Mouse (Mus musculus) testis, adult 2 months (tissue): ENCODE measurements around the gene Col25a1. TPM values are rescaled to one million over a fixed set of nuclear protein-coding genes. Genes with fewer than 3 reads are reported as not detected.

Experiments
- H3K27ac ChIP-seq: fragments of 200-500 bp; 2 replicates; pipeline ENCODE4 v1.5.1; 2012; ENCODE audit warnings: low read depth, low read length; ENCODE audit not compliant: control insufficient read depth, insufficient read depth
- H3K27me3 ChIP-seq: fragments of 200-500 bp; 2 replicates; pipeline ENCODE4 v1.6.1; 2012; ENCODE audit warnings: mild to moderate bottlenecking, low read length, moderate library complexity; ENCODE audit not compliant: control insufficient read depth, insufficient read depth
- H3K36me3 ChIP-seq: fragments of 200-500 bp; 2 replicates; pipeline ENCODE4 v1.6.1; 2012; ENCODE audit warnings: mild to moderate bottlenecking, low read length; ENCODE audit not compliant: control insufficient read depth, insufficient read depth
- H3K4me1 ChIP-seq: fragments of 200-500 bp; 2 replicates; pipeline ENCODE4 v1.6.1; 2012; ENCODE audit warnings: low read length; ENCODE audit not compliant: control insufficient read depth, insufficient read depth
- H3K4me3 ChIP-seq: fragments of 200-500 bp; 2 replicates; pipeline ENCODE4 v1.5.1; 2012; ENCODE audit warnings: low read depth, mild to moderate bottlenecking, low read length, moderate library complexity, mixed read lengths; ENCODE audit not compliant: control insufficient read depth
- CTCF ChIP-seq: fragments of 200-500 bp; IDR thresholded peaks from 2 replicates; pipeline ENCODE4 v1.5.1; 2012; ENCODE audit warnings: low read depth, mild to moderate bottlenecking, inconsistent platforms, low read length, moderate library complexity; ENCODE audit not compliant: control insufficient read depth, insufficient read depth, insufficient replicate concordance
- POLR2A ChIP-seq: fragments of 200-500 bp; IDR thresholded peaks from 2 replicates; pipeline ENCODE4 v1.6.1; 2012; ENCODE audit warnings: low read depth, mild to moderate bottlenecking, inconsistent platforms, low read length, moderate library complexity; ENCODE audit not compliant: control insufficient read depth
- polyA plus RNA-seq: library from polyadenylated mRNA; depleted of rRNA; stranded (reverse); fragments of >200 nt; gene quantifications from 2 replicates; pipeline ENCODE4 v1.2.3, GENCODE M21; 2012

Col25a1 gene
- polyA plus RNA-seq, 1 experiment = 1.9 TPM

GRCm38 (mm10) chr3:130332347-130332913, 201.1 kb downstream of the Col25a1 start:
- Histone ChIP-seq H3K27me3 (no peaks in the 10 kb centered on the region), H3K36me3 (no peaks in the 10 kb centered on the region), H3K4me3 (no peak overlapping the region), H3K27ac (no peak overlapping the region), H3K4me1 (no peaks in the 10 kb centered on the region)
- no peak for TF ChIP-seq POLR2A
- no peak for TF ChIP-seq CTCF

GRCm38 (mm10) chr3:130337857-130338256, 206.6 kb downstream of the Col25a1 start:
- Histone ChIP-seq H3K27ac (no peak overlapping the region), H3K27me3 (no peaks in the 10 kb centered on the region), H3K4me1 (peaks cover 2% of the 10 kb centered on the region; the same call in 1 of the 2 replicates), H3K36me3 (no peaks in the 10 kb centered on the region), H3K4me3 (no peak overlapping the region)
- no peak for TF ChIP-seq CTCF
- TF ChIP-seq POLR2A = no peak

GRCm38 (mm10) chr3:130338371-130338770, 207.1 kb downstream of the Col25a1 start:
- TF ChIP-seq POLR2A (no peak), CTCF (no peak)
- Histone ChIP-seq H3K4me1 (peaks cover 2% of the 10 kb centered on the region; the same call in 1 of the 2 replicates), H3K4me3 (no peak overlapping the region), H3K27me3 (no peaks in the 10 kb centered on the region), H3K27ac (no peak overlapping the region), H3K36me3 (no peaks in the 10 kb centered on the region)

GRCm38 (mm10) chr3:130350161-130350560, 218.9 kb downstream of the Col25a1 start:
- Histone ChIP-seq H3K27ac (no peak overlapping the region), H3K4me3 (no peak overlapping the region), H3K4me1 (no peaks in the 10 kb centered on the region), H3K27me3 (no peaks in the 10 kb centered on the region), H3K36me3 (no peaks in the 10 kb centered on the region)
- TF ChIP-seq POLR2A (no peak), CTCF (no peak)

GRCm38 (mm10) chr3:130354399-130355039, 223.2 kb downstream of the Col25a1 start:
- no peak for TF ChIP-seq CTCF
- no peak for TF ChIP-seq POLR2A
- Histone ChIP-seq H3K36me3 (no peaks in the 10 kb centered on the region), H3K27ac (no peak overlapping the region), H3K4me3 (no peak overlapping the region), H3K4me1 (no peaks in the 10 kb centered on the region), H3K27me3 (no peaks in the 10 kb centered on the region)

- Histone ChIP-seq H3K4me3 (no peak overlapping the region), H3K36me3 (no peaks in the 10 kb centered on the region), H3K27ac (no peak overlapping the region), H3K27me3 (no peaks in the 10 kb centered on the region), H3K4me1 (no peaks in the 10 kb centered on the region)
- TF ChIP-seq CTCF = no peak
Measured at GRCm38 (mm10) chr3:130356575-130357173, 225.4 kb downstream of the Col25a1 start.

GRCm38 (mm10) chr3:130360813-130361212, 229.5 kb downstream of the Col25a1 start:
- Histone ChIP-seq H3K27ac (no peak overlapping the region), H3K27me3 (no peaks in the 10 kb centered on the region), H3K4me3 (no peak overlapping the region), H3K36me3 (no peaks in the 10 kb centered on the region), H3K4me1 (no peaks in the 10 kb centered on the region)
- TF ChIP-seq POLR2A (no peak), CTCF (no peak)
